Mouse (Mus musculus): ENCODE data around the gene Asb18. TPM values are rescaled to one million over a fixed set of nuclear protein-coding genes. Genes with fewer than 3 reads are reported as not detected.

Gene Asb18
- not detected in 2 replicates for polyA plus RNA-seq (2012; ENCODE audit: low replicate concordance)

DNA sequence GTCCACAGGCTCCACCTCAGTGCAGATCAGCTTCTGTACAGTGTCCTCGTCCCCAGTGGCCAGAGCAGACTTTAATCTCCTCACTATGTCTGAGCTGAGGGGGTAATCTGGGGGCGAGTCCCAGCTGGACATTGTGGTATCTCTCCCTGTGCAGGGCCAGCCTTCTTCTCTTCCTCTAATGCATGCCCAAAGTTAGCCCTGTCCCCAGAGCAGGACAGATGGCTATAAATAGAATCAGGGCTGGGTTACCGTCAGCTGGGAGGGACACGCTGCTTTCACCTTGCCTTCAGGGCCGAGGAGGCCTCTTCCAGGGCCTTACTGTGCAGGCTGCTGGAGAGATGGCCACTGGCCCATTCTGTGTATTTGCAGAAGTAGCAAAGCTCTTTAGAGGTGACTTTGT lies at the start of gene Asb18:
TSS of gene Asb18 (minus strand) at position 221 of the 400 bp plus-strand sequence.

DNA sequence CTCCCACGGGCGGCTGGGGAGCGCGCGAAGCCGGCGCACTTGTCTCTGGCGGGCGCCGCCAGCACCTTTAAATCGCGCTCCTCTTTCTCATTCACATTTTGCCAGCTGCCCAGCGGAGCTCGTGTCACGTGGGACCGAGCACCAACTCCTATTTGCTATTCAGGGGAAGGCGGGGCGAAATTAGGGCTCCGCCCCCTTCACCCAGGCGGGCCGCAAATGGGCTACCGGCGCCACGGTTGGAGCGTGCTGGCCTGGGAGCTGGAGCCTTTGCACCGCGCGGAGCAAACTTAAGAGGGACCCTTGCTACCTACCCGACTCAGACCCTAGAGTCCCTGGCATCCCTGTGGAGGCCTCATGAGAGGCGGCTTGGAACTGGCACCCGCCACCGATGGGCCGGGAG lies 83.3 kb downstream of the Asb18 start, which contains the start of gene Gbx2:
TSS of gene Gbx2 (minus strand) at position 60 of the 400 bp plus-strand sequence.

Other genes with a start within 250 kb of the Asb18 start
- 0.18 and 0.24 TPM in 2 replicates for gene Gbx2, start 83.5 kb downstream of the Asb18 start, polyA plus RNA-seq (2012; ENCODE audit: low replicate concordance)
- gene Iqca, start 138.7 kb upstream of the Asb18 start, polyA plus RNA-seq (2012; ENCODE audit: low replicate concordance): not detected in 2 replicates
- 0.06 and 0.38 TPM in 2 replicates for gene Ackr3, start 189.3 kb upstream of the Asb18 start, polyA plus RNA-seq (2012; ENCODE audit: low replicate concordance)

Measured in leukemia stem cell, adult 10-12 weeks (primary cell).